Mouse (Mus musculus): ENCODE measurements around the gene Brms1. TPM values are rescaled to one million over a fixed set of nuclear protein-coding genes. Genes with fewer than 3 reads are reported as not detected.

Brms1 gene
- polyA plus RNA-seq, 1 experiment from 2014 or later: 47.6 TPM

GRCm38 (mm10) chr19:5017611-5018010, 23.5 kb upstream of the Brms1 start:
- Histone ChIP-seq H3K4me1 (ENCODE audit: insufficient read depth, low read depth, low read length) (no peaks in the 10 kb centered on the region), H3K27me3 (replicated peaks; ENCODE audit: insufficient read depth, low read length) (no peaks in the 10 kb centered on the region), H3K27ac (ENCODE audit: low read length) (no peak overlapping the region), H3K36me3 (ENCODE audit: insufficient read depth, low read length) (no peaks in the 10 kb centered on the region), H3K9me3 (ENCODE audit: low read length) (no peaks in the 10 kb centered on the region), H3K4me2 (replicated peaks; ENCODE audit: low read depth, low read length) (no peak overlapping the region), H3K9ac (replicated peaks; ENCODE audit: low read depth) (no peak overlapping the region), H3K4me3 (ENCODE audit: low read depth, low read length) (no peak overlapping the region)
- 68% methylated on average over 4 of the region's 4 CpGs for WGBS
- ATAC-seq (no peak), DNase-seq (ENCODE audit: low spot score) (no peak)
- no peak for TF ChIP-seq EP300 (IDR thresholded peaks at IDR 0.05)
- no peak for TF ChIP-seq CTCF (IDR thresholded peaks at IDR 0.05)

GRCm38 (mm10) chr19:5018191-5018590, 23.0 kb upstream of the Brms1 start:
- ATAC-seq: no peak
- DNase-seq (ENCODE audit: low spot score): no peak
- no peaks in the 10 kb centered on the region for H3K4me1 ChIP-seq (ENCODE audit: insufficient read depth, low read depth, low read length)
- no peak overlapping the region for H3K4me2 ChIP-seq (replicated peaks; ENCODE audit: low read depth, low read length)
- 79% methylated on average over 3 of the region's 3 CpGs for WGBS
- no peak overlapping the region for H3K27ac ChIP-seq (ENCODE audit: low read length)
- no peaks in the 10 kb centered on the region for H3K27me3 ChIP-seq (replicated peaks; ENCODE audit: insufficient read depth, low read length)
- no peak overlapping the region for H3K9ac ChIP-seq (replicated peaks; ENCODE audit: low read depth)
- H3K4me3 ChIP-seq (ENCODE audit: low read depth, low read length): no peak overlapping the region
- TF ChIP-seq EP300 (IDR thresholded peaks at IDR 0.05) (no peak), CTCF (IDR thresholded peaks at IDR 0.05) (no peak)
- no peaks in the 10 kb centered on the region for H3K36me3 ChIP-seq (ENCODE audit: insufficient read depth, low read length)
- no peaks in the 10 kb centered on the region for H3K9me3 ChIP-seq (ENCODE audit: low read length)

DNA sequence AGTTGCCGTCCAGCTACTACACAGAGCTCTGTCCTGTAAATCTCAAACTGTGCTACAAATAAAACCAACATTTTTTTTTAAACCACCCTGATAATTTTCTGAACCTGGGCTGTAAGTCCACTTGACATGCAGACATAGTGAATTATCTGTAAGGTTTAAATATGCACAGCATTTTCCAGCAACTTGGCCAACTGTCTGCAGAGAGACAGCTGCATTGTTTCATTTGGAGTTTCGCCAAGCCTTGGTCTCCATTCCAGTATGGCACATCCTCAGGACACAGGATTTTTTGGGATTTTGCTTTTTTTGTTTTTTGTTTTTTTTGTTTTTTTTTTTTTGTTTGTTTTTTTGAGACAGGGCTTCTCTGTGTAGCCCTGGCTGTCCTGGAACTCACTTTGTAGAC, 19.7 kb upstream of the Brms1 start:
- no peak for DNase-seq (ENCODE audit: low spot score)
- no peaks in the 10 kb centered on the region for H3K4me1 ChIP-seq (ENCODE audit: insufficient read depth, low read depth, low read length)
- no peak overlapping the region for H3K27ac ChIP-seq (ENCODE audit: low read length)
- no peak overlapping the region for H3K9ac ChIP-seq (replicated peaks; ENCODE audit: low read depth)
- H3K4me3 ChIP-seq (ENCODE audit: low read depth, low read length): no peak overlapping the region
- no peak overlapping the region for H3K4me2 ChIP-seq (replicated peaks; ENCODE audit: low read depth, low read length)
- no peaks in the 10 kb centered on the region for H3K9me3 ChIP-seq (ENCODE audit: low read length)
- WGBS: 75% methylated on average over 2 of the region's 2 CpGs
- TF ChIP-seq CTCF (IDR thresholded peaks at IDR 0.05) (no peak), EP300 (IDR thresholded peaks at IDR 0.05) (no peak)
- H3K27me3 ChIP-seq (replicated peaks; ENCODE audit: insufficient read depth, low read length): no peaks in the 10 kb centered on the region
- no peak for ATAC-seq
- H3K36me3 ChIP-seq (ENCODE audit: insufficient read depth, low read length): no peaks in the 10 kb centered on the region

DNA sequence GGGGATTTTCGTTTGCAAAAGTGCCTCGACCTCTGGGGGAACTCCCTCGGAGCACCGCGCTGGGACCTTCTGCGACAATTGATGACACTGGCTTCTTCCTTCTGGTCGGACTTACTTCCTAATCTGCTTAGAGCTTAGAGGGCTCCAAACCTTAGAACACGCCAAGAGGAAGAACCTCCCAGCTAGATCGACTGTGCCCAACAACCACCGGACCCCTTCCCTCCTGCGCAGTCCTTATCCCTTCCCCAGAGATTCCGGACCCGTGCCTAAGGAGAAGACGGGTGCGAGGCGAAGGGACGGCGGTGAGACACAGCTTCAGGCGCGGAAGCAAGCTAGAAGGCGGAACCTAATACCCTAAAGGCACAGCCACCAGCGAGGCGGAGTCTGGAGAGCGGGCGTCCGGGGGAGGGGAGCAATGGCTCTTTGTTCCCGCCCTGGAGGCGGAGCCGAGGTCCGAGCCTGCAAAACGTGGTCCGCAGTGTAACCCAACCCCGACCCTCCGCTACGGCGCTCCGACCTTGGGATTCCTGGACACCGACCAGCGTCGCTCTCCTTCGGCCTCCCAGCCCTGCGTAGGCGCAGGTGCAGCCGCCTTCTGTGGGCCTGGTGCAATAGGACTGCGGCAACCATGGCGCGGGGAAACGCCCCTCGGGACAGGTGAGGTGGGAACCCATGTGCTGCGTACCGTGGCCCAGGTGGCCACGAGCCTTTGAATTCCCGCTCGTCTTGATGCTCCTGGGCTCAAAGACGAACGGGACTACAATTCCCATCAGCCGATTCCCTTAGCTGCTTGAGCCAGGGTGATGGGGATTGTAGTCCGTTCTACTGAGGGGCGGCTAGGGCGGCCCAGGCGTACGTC, 17.3 kb upstream of the Brms1 start, which contains the start of gene Slc29a2:
Slc29a2 (plus strand) TSS at position 240 of the 859 bp plus-strand sequence.
- Histone ChIP-seq H3K36me3 (ENCODE audit: insufficient read depth, low read length) (no peaks in the 10 kb centered on the region), H3K4me1 (ENCODE audit: insufficient read depth, low read depth, low read length) (no peaks in the 10 kb centered on the region), H3K4me2 (replicated peaks; ENCODE audit: low read depth, low read length) (peak within 1 kb of the TSS; percentile 95), H3K27me3 (replicated peaks; ENCODE audit: insufficient read depth, low read length) (no peaks in the 10 kb centered on the region), H3K27ac (ENCODE audit: low read length) (peak within 1 kb of the TSS; percentile 74), H3K4me3 (ENCODE audit: low read depth, low read length) (peak within 1 kb of the TSS; percentile 60), H3K9ac (replicated peaks; ENCODE audit: low read depth) (peak within 1 kb of the TSS; percentile 46), H3K9me3 (ENCODE audit: low read length) (no peaks in the 10 kb centered on the region)
- TF ChIP-seq EP300 (IDR thresholded peaks at IDR 0.05): no peak
- ATAC-seq: peak; percentile 98
- peak; percentile 95 for DNase-seq (ENCODE audit: low spot score)
- under 1% methylated on average over 62 of the region's 62 CpGs for WGBS

- no peaks in the 10 kb centered on the region for H3K27me3 ChIP-seq (replicated peaks; ENCODE audit: insufficient read depth, low read length)
- 88% methylated on average over 8 of the region's 8 CpGs for WGBS
- no peak overlapping the region for H3K4me2 ChIP-seq (replicated peaks; ENCODE audit: low read depth, low read length)
- no peaks in the 10 kb centered on the region for H3K4me1 ChIP-seq (ENCODE audit: insufficient read depth, low read depth, low read length)
- no peak overlapping the region for H3K9ac ChIP-seq (replicated peaks; ENCODE audit: low read depth)
- no peaks in the 10 kb centered on the region for H3K36me3 ChIP-seq (ENCODE audit: insufficient read depth, low read length)
- H3K27ac ChIP-seq (ENCODE audit: low read length): no peak overlapping the region
- TF ChIP-seq CTCF (IDR thresholded peaks at IDR 0.05) (no peak), EP300 (IDR thresholded peaks at IDR 0.05) (no peak)
- no peaks in the 10 kb centered on the region for H3K9me3 ChIP-seq (ENCODE audit: low read length)
- ATAC-seq (no peak), DNase-seq (ENCODE audit: low spot score) (no peak)
- H3K4me3 ChIP-seq (ENCODE audit: low read depth, low read length): no peak overlapping the region
Measured at GRCm38 (mm10) chr19:5026111-5026510, 15.0 kb upstream of the Brms1 start.

DNA sequence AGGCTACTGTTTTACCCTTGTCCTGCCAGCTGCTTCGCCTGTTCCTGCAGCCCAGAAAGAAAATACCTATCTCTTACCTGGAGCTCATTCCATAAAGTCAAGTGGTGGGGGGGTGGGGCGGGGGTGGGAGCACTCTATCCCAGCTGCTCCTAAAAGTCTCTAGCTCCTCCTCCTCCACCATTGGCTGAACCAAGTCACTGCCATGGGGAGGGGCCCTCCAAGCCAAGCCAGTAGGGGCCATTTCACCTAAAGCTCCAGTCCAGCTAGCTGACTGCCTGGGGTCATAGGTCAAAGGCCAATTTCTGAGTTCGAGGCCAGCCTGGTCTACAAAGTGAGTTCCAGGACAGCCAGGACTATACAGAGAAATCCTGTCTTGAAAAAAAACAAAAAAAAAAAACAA, 8.5 kb upstream of the Brms1 start:
- WGBS: 68% methylated on average over 3 of the region's 3 CpGs
- ATAC-seq: no peak

More for the DNA sequence above, 8.5 kb upstream of the Brms1 start:
- Histone ChIP-seq H3K4me1 (ENCODE audit: insufficient read depth, low read depth, low read length) (no peaks in the 10 kb centered on the region), H3K27me3 (replicated peaks; ENCODE audit: insufficient read depth, low read length) (no peaks in the 10 kb centered on the region), H3K36me3 (ENCODE audit: insufficient read depth, low read length) (no peaks in the 10 kb centered on the region), H3K27ac (ENCODE audit: low read length) (no peak overlapping the region), H3K9ac (replicated peaks; ENCODE audit: low read depth) (no peak overlapping the region), H3K4me3 (ENCODE audit: low read depth, low read length) (no peak overlapping the region), H3K9me3 (ENCODE audit: low read length) (no peaks in the 10 kb centered on the region), H3K4me2 (replicated peaks; ENCODE audit: low read depth, low read length) (no peak overlapping the region)
- no peak for TF ChIP-seq EP300 (IDR thresholded peaks at IDR 0.05)
- no peak for TF ChIP-seq CTCF (IDR thresholded peaks at IDR 0.05)
- DNase-seq (ENCODE audit: low spot score): no peak

All from lung, postnatal 0 days (tissue).